Mouse (Mus musculus): ENCODE results near the gene Chst1.

GRCm38 (mm10) chr2:92650428-92650827 is 50.9 kb downstream of the Chst1 start:
- TF ChIP-seq POLR2A (IDR thresholded peaks at IDR 0.05; ENCODE audit: low read depth, low read length) (no peak), CTCF (IDR thresholded peaks at IDR 0.05; ENCODE audit: borderline replicate concordance, insufficient read depth, low read length) (no peak)
